Mouse (Mus musculus): ENCODE data around the gene Olfr1449. TPM values are rescaled to one million over a fixed set of nuclear protein-coding genes. Genes with fewer than 3 reads are reported as not detected.
"Not testable (repeated sequence)": the region's sequence is repeated elsewhere in the genome, so short reads cannot be mapped to it uniquely, and the experiment has no call there.

The Olfr1449 gene
- not detected in 2 replicates for polyA plus RNA-seq (2014; fragmentation: Nextera tagmentation; extraction: Ambion mirVana)

GRCm38 (mm10) chr19:12930540-12930939 lies at the start of gene Olfr1449:
TSS of gene Olfr1449 (plus strand) at chr19:12930840.
- Histone ChIP-seq H3K27ac (ENCODE audit: low read depth, low read length) (no peak within 1 kb of the TSS), H3K4me2 (no peak within 1 kb of the TSS), H3K4me3 (ENCODE audit: low read depth, low read length) (no peak within 1 kb of the TSS), H3K9me3 (ENCODE audit: control insufficient read depth, low read length) (no peaks in the 10 kb centered on the region), H3K36me3 (ENCODE audit: control insufficient read depth, insufficient read depth, low read length) (no peaks in the 10 kb centered on the region), H3K27me3 (ENCODE audit: control insufficient read depth, insufficient read depth, low read length) (no peaks in the 10 kb centered on the region), H3K9ac (ENCODE audit: low read length) (no peak within 1 kb of the TSS), H3K4me1 (ENCODE audit: control insufficient read depth, insufficient read depth, low read length) (no peaks in the 10 kb centered on the region)
- DNase-seq (ENCODE audit: low spot score, missing footprints) (no peak), ATAC-seq (ENCODE audit: low FRiP score) (no peak)

- no peaks in the 10 kb centered on the region for H3K27me3 ChIP-seq (ENCODE audit: control insufficient read depth, insufficient read depth, low read length)
- no peaks in the 10 kb centered on the region for H3K9me3 ChIP-seq (ENCODE audit: control insufficient read depth, low read length)
- no peak within 1 kb of the TSS for H3K4me2 ChIP-seq
- DNase-seq (ENCODE audit: low spot score, missing footprints): no peak
- no peak for ATAC-seq (ENCODE audit: low FRiP score)
- 86% methylated on average over 2 of the region's 2 CpGs for WGBS
- H3K4me1 ChIP-seq (ENCODE audit: control insufficient read depth, insufficient read depth, low read length): no peaks in the 10 kb centered on the region
- H3K4me3 ChIP-seq (ENCODE audit: low read depth, low read length): no peak within 1 kb of the TSS
- H3K9ac ChIP-seq (ENCODE audit: low read length): no peak within 1 kb of the TSS
- no peak within 1 kb of the TSS for H3K27ac ChIP-seq (ENCODE audit: low read depth, low read length)
- H3K36me3 ChIP-seq (ENCODE audit: control insufficient read depth, insufficient read depth, low read length): no peaks in the 10 kb centered on the region
These were observed 47.1 kb upstream of the Olfr1449 start, which contains the start of gene Olfr1445 for GRCm38 (mm10) chr19:12883555-12883954. TSS of gene Olfr1445 (plus strand) at chr19:12883855.

- Histone ChIP-seq H3K4me1 (ENCODE audit: control insufficient read depth, insufficient read depth, low read length) (no peaks in the 10 kb centered on the region), H3K4me3 (ENCODE audit: low read depth, low read length) (no peak within 1 kb of the TSS), H3K27ac (ENCODE audit: low read depth, low read length) (no peak within 1 kb of the TSS), H3K9ac (ENCODE audit: low read length) (no peak within 1 kb of the TSS), H3K9me3 (ENCODE audit: control insufficient read depth, low read length) (no peaks in the 10 kb centered on the region), H3K27me3 (ENCODE audit: control insufficient read depth, insufficient read depth, low read length) (no peaks in the 10 kb centered on the region), H3K4me2 (no peak within 1 kb of the TSS), H3K36me3 (ENCODE audit: control insufficient read depth, insufficient read depth, low read length) (no peaks in the 10 kb centered on the region)
- no peak for ATAC-seq (ENCODE audit: low FRiP score)
- DNase-seq (ENCODE audit: low spot score, missing footprints): no peak
- WGBS: 78% methylated on average over 1 of the region's 1 CpGs
These were observed 37.2 kb upstream of the Olfr1449 start, which contains the start of gene Olfr1446 for GRCm38 (mm10) chr19:12893424-12893823. TSS of gene Olfr1446 (minus strand) at chr19:12893524.

GRCm38 (mm10) chr19:12903643-12904042 lies 27.0 kb upstream of the Olfr1449 start, which contains the start of gene Olfr1447:
TSS of gene Olfr1447 (minus strand) at chr19:12903743.
- Histone ChIP-seq H3K4me1 (ENCODE audit: control insufficient read depth, insufficient read depth, low read length) (no peaks in the 10 kb centered on the region), H3K36me3 (ENCODE audit: control insufficient read depth, insufficient read depth, low read length) (no peaks in the 10 kb centered on the region), H3K4me2 (no peak within 1 kb of the TSS), H3K4me3 (ENCODE audit: low read depth, low read length) (no peak within 1 kb of the TSS), H3K9ac (ENCODE audit: low read length) (no peak within 1 kb of the TSS), H3K27ac (ENCODE audit: low read depth, low read length) (no peak within 1 kb of the TSS), H3K27me3 (ENCODE audit: control insufficient read depth, insufficient read depth, low read length) (no peaks in the 10 kb centered on the region), H3K9me3 (ENCODE audit: control insufficient read depth, low read length) (no peaks in the 10 kb centered on the region)
- ATAC-seq (ENCODE audit: low FRiP score) (no peak), DNase-seq (ENCODE audit: low spot score, missing footprints) (no peak)
- 89% methylated on average over 1 of the region's 1 CpGs for WGBS

GRCm38 (mm10) chr19:12924319-12924718 lies 6.3 kb upstream of the Olfr1449 start, which contains the start of gene Olfr1448:
TSS of gene Olfr1448 (minus strand) at chr19:12924419.
- Histone ChIP-seq H3K4me2 (no peak within 1 kb of the TSS), H3K27ac (ENCODE audit: low read depth, low read length) (no peak within 1 kb of the TSS), H3K9me3 (ENCODE audit: control insufficient read depth, low read length) (no peaks in the 10 kb centered on the region; the same call in 1 of the 2 replicates), H3K36me3 (ENCODE audit: control insufficient read depth, insufficient read depth, low read length) (no peaks in the 10 kb centered on the region), H3K4me1 (ENCODE audit: control insufficient read depth, insufficient read depth, low read length) (no peaks in the 10 kb centered on the region), H3K9ac (ENCODE audit: low read length) (no peak within 1 kb of the TSS), H3K4me3 (ENCODE audit: low read depth, low read length) (no peak within 1 kb of the TSS), H3K27me3 (ENCODE audit: control insufficient read depth, insufficient read depth, low read length) (no peaks in the 10 kb centered on the region)
- ATAC-seq (ENCODE audit: low FRiP score) (no peak), DNase-seq (ENCODE audit: low spot score, missing footprints) (no peak)
- WGBS: 71% methylated on average over 1 of the region's 1 CpGs

- H3K4me1 ChIP-seq (ENCODE audit: control insufficient read depth, insufficient read depth, low read length): no peaks in the 10 kb centered on the region
- 90% methylated on average over 1 of the region's 1 CpGs for WGBS
These were observed 19.3 kb downstream of the Olfr1449 start, which contains the start of gene Olfr1450 for GRCm38 (mm10) chr19:12949958-12950357. TSS of gene Olfr1450 (plus strand) at chr19:12950258.

GRCm38 (mm10) chr19:12970082-12970481 lies 39.4 kb downstream of the Olfr1449 start:
- DNase-seq (ENCODE audit: low spot score, missing footprints); H3K9ac ChIP-seq (ENCODE audit: low read length); H3K4me1 ChIP-seq (ENCODE audit: control insufficient read depth, insufficient read depth, low read length); H3K4me2 ChIP-seq; H3K36me3 ChIP-seq (ENCODE audit: control insufficient read depth, insufficient read depth, low read length); H3K4me3 ChIP-seq (ENCODE audit: low read depth, low read length); ATAC-seq (ENCODE audit: low FRiP score); H3K9me3 ChIP-seq (ENCODE audit: control insufficient read depth, low read length); H3K27me3 ChIP-seq (ENCODE audit: control insufficient read depth, insufficient read depth, low read length); H3K27ac ChIP-seq (ENCODE audit: low read depth, low read length): not testable (repeated sequence)
- 82% methylated on average over 5 of the region's 5 CpGs for WGBS

More at GRCm38 (mm10) chr19:12949958-12950357, 19.3 kb downstream of the Olfr1449 start, which contains the start of gene Olfr1450:
- H3K9me3 ChIP-seq (ENCODE audit: control insufficient read depth, low read length): no peaks in the 10 kb centered on the region
- H3K4me3 ChIP-seq (ENCODE audit: low read depth, low read length): no peak within 1 kb of the TSS
- no peak within 1 kb of the TSS for H3K27ac ChIP-seq (ENCODE audit: low read depth, low read length)
- no peak for DNase-seq (ENCODE audit: low spot score, missing footprints)
- no peaks in the 10 kb centered on the region for H3K36me3 ChIP-seq (ENCODE audit: control insufficient read depth, insufficient read depth, low read length)
- no peaks in the 10 kb centered on the region for H3K27me3 ChIP-seq (ENCODE audit: control insufficient read depth, insufficient read depth, low read length)
- ATAC-seq (ENCODE audit: low FRiP score): no peak
- H3K4me2 ChIP-seq: no peak within 1 kb of the TSS
- no peak within 1 kb of the TSS for H3K9ac ChIP-seq (ENCODE audit: low read length)

Other genes with a start within 250 kb of the Olfr1449 start
- not detected in 2 replicates for gene Keg1, start 235.1 kb upstream of the Olfr1449 start, polyA plus RNA-seq (2014; fragmentation: Nextera tagmentation; extraction: Ambion mirVana)
- gene Cntf, start 165.2 kb upstream of the Olfr1449 start, polyA plus RNA-seq (2014; fragmentation: Nextera tagmentation; extraction: Ambion mirVana): 0.36 and 0.91 TPM in 2 replicates
- 13.1 and 13.2 TPM in 2 replicates for gene Zfp91, start 134.7 kb upstream of the Olfr1449 start, polyA plus RNA-seq (2014; fragmentation: Nextera tagmentation; extraction: Ambion mirVana)
- gene Lpxn, start 134.6 kb upstream of the Olfr1449 start, polyA plus RNA-seq (2014; fragmentation: Nextera tagmentation; extraction: Ambion mirVana): 0.92 and 1.2 TPM in 2 replicates
- gene Gm5244, start 84.2 kb upstream of the Olfr1449 start, polyA plus RNA-seq (2014; fragmentation: Nextera tagmentation; extraction: Ambion mirVana): not detected in 2 replicates
- not detected in 2 replicates for gene Olfr1444, start 73.6 kb upstream of the Olfr1449 start, polyA plus RNA-seq (2014; fragmentation: Nextera tagmentation; extraction: Ambion mirVana)
- not detected in 2 replicates for gene Olfr1445, start 47.0 kb upstream of the Olfr1449 start, polyA plus RNA-seq (2014; fragmentation: Nextera tagmentation; extraction: Ambion mirVana)
- not detected in 2 replicates for gene Olfr1446, start 37.3 kb upstream of the Olfr1449 start, polyA plus RNA-seq (2014; fragmentation: Nextera tagmentation; extraction: Ambion mirVana)
- gene Olfr1447, start 27.1 kb upstream of the Olfr1449 start, polyA plus RNA-seq (2014; fragmentation: Nextera tagmentation; extraction: Ambion mirVana): not detected in 2 replicates
- gene Olfr1448, start 6.4 kb upstream of the Olfr1449 start, polyA plus RNA-seq (2014; fragmentation: Nextera tagmentation; extraction: Ambion mirVana): not detected in 2 replicates
- not detected in 2 replicates for gene Olfr1450, start 19.4 kb downstream of the Olfr1449 start, polyA plus RNA-seq (2014; fragmentation: Nextera tagmentation; extraction: Ambion mirVana)
- not detected in 2 replicates for gene Olfr1451, start 64.2 kb downstream of the Olfr1449 start, polyA plus RNA-seq (2014; fragmentation: Nextera tagmentation; extraction: Ambion mirVana)
- gene Olfr1453, start 97.5 kb downstream of the Olfr1449 start, polyA plus RNA-seq (2014; fragmentation: Nextera tagmentation; extraction: Ambion mirVana): not detected in 2 replicates
- gene Olfr1454, start 129.8 kb downstream of the Olfr1449 start, polyA plus RNA-seq (2014; fragmentation: Nextera tagmentation; extraction: Ambion mirVana): not detected in 2 replicates
- not detected in 2 replicates for gene Olfr1457, start 167.1 kb downstream of the Olfr1449 start, polyA plus RNA-seq (2014; fragmentation: Nextera tagmentation; extraction: Ambion mirVana)
- not detected in 2 replicates for gene Olfr1458, start 175.9 kb downstream of the Olfr1449 start, polyA plus RNA-seq (2014; fragmentation: Nextera tagmentation; extraction: Ambion mirVana)
- not detected in 2 replicates for gene Olfr1459, start 218.7 kb downstream of the Olfr1449 start, polyA plus RNA-seq (2014; fragmentation: Nextera tagmentation; extraction: Ambion mirVana)
- gene Olfr1461, start 232.2 kb downstream of the Olfr1449 start, polyA plus RNA-seq (2014; fragmentation: Nextera tagmentation; extraction: Ambion mirVana): not detected in 2 replicates